Comparison of ENCODE assay signal across 8 mouse cellular contexts in the genomic region with DNA sequence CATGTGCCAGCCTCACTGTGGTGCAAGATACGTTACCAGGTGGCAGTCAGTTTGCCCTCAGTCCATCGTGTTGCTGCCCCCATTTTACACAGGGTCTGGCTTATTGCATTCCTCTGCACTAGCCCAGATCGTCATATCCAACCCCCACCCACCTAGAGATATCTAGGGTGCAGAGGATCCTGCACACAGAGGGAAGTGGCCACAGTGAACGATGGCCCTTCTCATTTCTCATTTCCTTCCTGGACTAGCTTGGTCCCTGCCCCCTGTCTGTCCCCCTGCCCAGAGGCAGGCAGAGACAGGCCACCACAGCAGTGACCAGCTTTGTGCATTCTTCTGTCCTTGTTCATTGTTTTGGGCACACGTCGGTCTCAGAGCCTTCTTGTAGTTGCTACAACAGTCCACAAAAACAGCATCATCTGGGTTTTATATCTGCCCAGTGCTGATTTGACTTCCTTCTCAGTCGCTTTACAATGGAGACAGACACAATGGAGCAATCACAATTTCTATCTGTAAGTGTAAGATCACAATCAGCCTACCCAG. TPM values are rescaled to one million over a fixed set of nuclear protein-coding genes. Genes with fewer than 3 reads are reported as not detected.
A peak's percentile ranks its signal among the peaks of the same experiment; 100 is the strongest.
DNase-seq lines count a peak whose midpoint lies in the region; ATAC-seq lines count a peak whose summit lies in the region.

No protein-coding gene starts in this region.

- H3K27ac ChIP-seq in heart, embryonic 11.5 days (ENCODE audit: low read depth, low read length) = peak overlapping the region; percentile 91
- peak overlapping the region; percentile 80 for H3K27ac ChIP-seq in liver, embryonic 16.5 days (ENCODE audit: low read length)

- H3K4me2 ChIP-seq in heart, embryonic 11.5 days = peak overlapping the region; percentile 57
- peak overlapping the region; percentile 46 for H3K4me2 ChIP-seq in liver, embryonic 16.5 days (ENCODE audit: low read depth, low read length)

- H3K36me3 ChIP-seq in heart, embryonic 11.5 days (ENCODE audit: control insufficient read depth, insufficient read depth, low read length) = no peaks in the 10 kb centered on the region
- no peaks in the 10 kb centered on the region for H3K36me3 ChIP-seq in liver, embryonic 16.5 days (ENCODE audit: control insufficient read depth, insufficient read depth)

- H3K27me3 ChIP-seq in heart, embryonic 11.5 days (ENCODE audit: control insufficient read depth, insufficient read depth, low read length) = no peaks in the 10 kb centered on the region
- H3K27me3 ChIP-seq in liver, embryonic 16.5 days (ENCODE audit: control insufficient read depth, insufficient read depth, low read depth, low read length) = no peaks in the 10 kb centered on the region

- intact Hi-C loops in heart, postnatal 36 days (cut with DNase I) = no loop called here

- 33% methylated on average over 7 of the region's 7 CpGs for WGBS in heart, embryonic 11.5 days (ENCODE audit: insufficient replicate concordance)
- WGBS in liver, embryonic 16.5 days (ENCODE audit: insufficient replicate concordance) = 17% methylated on average over 7 of the region's 7 CpGs

- H3K9ac ChIP-seq in heart, embryonic 11.5 days (ENCODE audit: low read depth, low read length) = peak overlapping the region; percentile 49; the same call in 1 of the 2 replicates
- H3K9ac ChIP-seq in liver, embryonic 16.5 days (ENCODE audit: low read depth, low read length) = peak overlapping the region; percentile 33; the same call in 1 of the 2 replicates

- no peak; the same call in 1 of the 2 replicates for ATAC-seq in heart, embryonic 11.5 days (replicated peaks; ENCODE audit: insufficient number of reproducible peaks, low FRiP score, low TSS enrichment)
- ATAC-seq in liver, embryonic 16.5 days (ENCODE audit: low read depth) = no peak

- no peak for DNase-seq in heart, postnatal 36 days
- DNase-seq in thymus, postnatal 10 days (ENCODE audit: low spot score in 2 of 2) = peak; percentile 6 to 16
- no peak for DNase-seq in thymus, postnatal 0 days (ENCODE audit: low spot score)
- DNase-seq in c-Kit-positive CD71-positive TER-119-positive erythroid progenitor cells, embryonic 14.5 days (ENCODE audit: low spot score) = no peak
- DNase-seq in adrenal gland, postnatal 10 days = no peak
- no peak for DNase-seq in adrenal gland, postnatal 36 days

- H3K4me3 ChIP-seq in heart, embryonic 11.5 days (ENCODE audit: low read depth, low read length) = 0 out of 2 replicates have a peak overlapping the region, but pooled peaks have one; percentile 19
- peak overlapping the region; percentile 53 for H3K4me3 ChIP-seq in liver, embryonic 16.5 days (ENCODE audit: low read depth, low read length)

- H3K4me1 ChIP-seq in heart, embryonic 11.5 days (ENCODE audit: control insufficient read depth, insufficient read depth, low read length) = peaks cover 18% of the 10 kb centered on the region
- H3K4me1 ChIP-seq in liver, embryonic 16.5 days (ENCODE audit: control insufficient read depth, low read depth, low read length) = peaks cover 16% of the 10 kb centered on the region

- no peaks in the 10 kb centered on the region for H3K9me3 ChIP-seq in heart, embryonic 11.5 days (replicated peaks; ENCODE audit: control insufficient read depth, low read length)
- no peaks in the 10 kb centered on the region for H3K9me3 ChIP-seq in liver, embryonic 16.5 days (replicated peaks; ENCODE audit: control insufficient read depth, low read length)

RNA-seq across cellular contexts. Expression of gene Fgd3, which starts 13.3 kb away (rescaled TPM):
- 0.10 and 0.64 TPM in 2 replicates for polyA plus RNA-seq in heart, embryonic 11.5 days (2014; fragmentation: Nextera tagmentation; extraction: Ambion mirVana)
- total RNA-seq in heart, postnatal 36 days (2021) = 1 to 10 TPM in 1 of 2 experiments, under 1 TPM in 1; 0.64 to 1.2 TPM
- polyA plus RNA-seq in thymus, postnatal 0 days (2015; fragmentation: Nextera tagmentation; extraction: Ambion mirVana) = 1.7 and 2.1 TPM in 2 replicates
- polyA plus RNA-seq in liver, embryonic 16.5 days (2015; fragmentation: Nextera tagmentation; extraction: Ambion mirVana) = 0.67 and 0.70 TPM in 2 replicates
- 1 to 10 TPM; 3.7 to 3.8 TPM for total RNA-seq in adrenal gland, postnatal 10 days (2021)
- total RNA-seq in adrenal gland, postnatal 36 days (2021) = 1 to 10 TPM; 2.7 to 5.3 TPM

RNA-seq across cellular contexts. Expression of gene Bicd2, which starts 34.5 kb away (rescaled TPM):
- polyA plus RNA-seq in heart, embryonic 11.5 days (2014; fragmentation: Nextera tagmentation; extraction: Ambion mirVana) = 34.0 and 42.8 TPM in 2 replicates
- 10 to 100 TPM; 73.4 to 79.7 TPM for total RNA-seq in heart, postnatal 36 days (2021)
- polyA plus RNA-seq in thymus, postnatal 0 days (2015; fragmentation: Nextera tagmentation; extraction: Ambion mirVana) = 25.4 and 27.0 TPM in 2 replicates
- 6.3 and 6.5 TPM in 2 replicates for polyA plus RNA-seq in liver, embryonic 16.5 days (2015; fragmentation: Nextera tagmentation; extraction: Ambion mirVana)
- 10 to 100 TPM; 31.0 to 31.6 TPM for total RNA-seq in adrenal gland, postnatal 10 days (2021)
- total RNA-seq in adrenal gland, postnatal 36 days (2021) = 10 to 100 TPM; 34.8 to 44.6 TPM

RNA-seq across cellular contexts. Expression of gene Susd3, which starts 58.3 kb away (rescaled TPM):
- polyA plus RNA-seq in heart, embryonic 11.5 days (2014; fragmentation: Nextera tagmentation; extraction: Ambion mirVana) = 0.68 and 0.86 TPM in 2 replicates
- total RNA-seq in heart, postnatal 36 days (2021) = 1 to 10 TPM; 1.1 to 1.3 TPM
- polyA plus RNA-seq in thymus, postnatal 0 days (2015; fragmentation: Nextera tagmentation; extraction: Ambion mirVana) = 11.3 and 14.1 TPM in 2 replicates
- 1.1 and 2.0 TPM in 2 replicates for polyA plus RNA-seq in liver, embryonic 16.5 days (2015; fragmentation: Nextera tagmentation; extraction: Ambion mirVana)
- total RNA-seq in adrenal gland, postnatal 10 days (2021) = 1 to 10 TPM; 1.8 to 1.9 TPM
- 10 to 100 TPM in 1 of 2 experiments, 1 to 10 TPM in 1; 1.2 to 36.5 TPM for total RNA-seq in adrenal gland, postnatal 36 days (2021)

Comparison
In these comparisons a context has a peak if more than half of its experiments do, and no peak if none do; other contexts are left out.
1. DNase-seq: peak in thymus, postnatal 10 days (2 of 2); none in heart, postnatal 36 days (0 of 2), thymus, postnatal 0 days (single experiment), c-Kit-positive CD71-positive TER-119-positive erythroid progenitor cells, embryonic 14.5 days (single experiment), adrenal gland, postnatal 10 days (single experiment) and adrenal gland, postnatal 36 days (0 of 2).